Mouse (Mus musculus): ENCODE measurements around the gene Abtb2. TPM values are rescaled to one million over a fixed set of nuclear protein-coding genes. Genes with fewer than 3 reads are reported as not detected.

The Abtb2 gene
- total RNA-seq, 4 experiments from 2014 or later: 22.9 to 27.5 (median 24.8) TPM

GRCm38 (mm10) chr2:103730999-103731398, 164.9 kb downstream of the Abtb2 start:
- no peak for DNase-seq (ENCODE audit: low spot score)

GRCm38 (mm10) chr2:103731423-103731822, 165.3 kb downstream of the Abtb2 start:
- DNase-seq (ENCODE audit: low spot score): no peak

GRCm38 (mm10) chr2:103742821-103743220, 176.7 kb downstream of the Abtb2 start:
- no peak for DNase-seq (ENCODE audit: low spot score)

GRCm38 (mm10) chr2:103743536-103743935, 177.4 kb downstream of the Abtb2 start:
- peak; percentile 58 for DNase-seq (ENCODE audit: low spot score)

- DNase-seq (ENCODE audit: low spot score): peak; percentile 30
Measured at GRCm38 (mm10) chr2:103743988-103744387, 177.9 kb downstream of the Abtb2 start.

- DNase-seq (ENCODE audit: low spot score): no peak
Measured at GRCm38 (mm10) chr2:103745481-103745880, 179.4 kb downstream of the Abtb2 start.

- no peak for DNase-seq (ENCODE audit: low spot score)
Measured at GRCm38 (mm10) chr2:103746096-103746495, 180.0 kb downstream of the Abtb2 start.

- DNase-seq (ENCODE audit: low spot score): no peak
Measured at GRCm38 (mm10) chr2:103746761-103747160, 180.7 kb downstream of the Abtb2 start.

GRCm38 (mm10) chr2:103747891-103748290, 181.8 kb downstream of the Abtb2 start:
- no peak for DNase-seq (ENCODE audit: low spot score)

GRCm38 (mm10) chr2:103749091-103749490, 183.0 kb downstream of the Abtb2 start:
- DNase-seq (ENCODE audit: low spot score): no peak

- no peak for DNase-seq (ENCODE audit: low spot score)
Measured at GRCm38 (mm10) chr2:103751771-103752170, 185.7 kb downstream of the Abtb2 start.

- DNase-seq (ENCODE audit: low spot score): no peak
Measured at GRCm38 (mm10) chr2:103754614-103755013, 188.5 kb downstream of the Abtb2 start.

GRCm38 (mm10) chr2:103755458-103756085, 189.5 kb downstream of the Abtb2 start:
- no peak for DNase-seq (ENCODE audit: low spot score)

- DNase-seq (ENCODE audit: low spot score): no peak
Measured at GRCm38 (mm10) chr2:103760421-103760820, 194.3 kb downstream of the Abtb2 start.

- DNase-seq (ENCODE audit: low spot score): peak; percentile 99
Measured at GRCm38 (mm10) chr2:103760906-103761716, 195.0 kb downstream of the Abtb2 start, which contains the start of gene Nat10. Gene Nat10 (minus strand): TSS chr2:103761270.

- DNase-seq (ENCODE audit: low spot score): no peak
Measured at GRCm38 (mm10) chr2:103761993-103762392, 195.9 kb downstream of the Abtb2 start.

GRCm38 (mm10) chr2:103762492-103762891, 196.4 kb downstream of the Abtb2 start:
- DNase-seq (ENCODE audit: low spot score): no peak

Other genes starting within 250 kb of the Abtb2 start
- not detected for gene Elf5, start 154.6 kb upstream of the Abtb2 start, total RNA-seq (2022)
- gene Cat, start 81.2 kb upstream of the Abtb2 start, total RNA-seq (2022): 100 to 1,000 TPM; 272 to 301 (median 290) TPM
- gene Nat10, start 195.0 kb downstream of the Abtb2 start, total RNA-seq (2022): 10 to 100 TPM; 12.7 to 19.0 (median 16.5) TPM
- 100 to 1,000 TPM; 148 to 197 (median 176) TPM for gene Caprin1, start 231.3 kb downstream of the Abtb2 start, total RNA-seq (2022)

Measured in heart, adult 8-10 months (tissue).